Mouse (Mus musculus): Measurements from ENCODE around the gene Fam92b. TPM values are rescaled to one million over a fixed set of nuclear protein-coding genes. Genes with fewer than 3 reads are reported as not detected.
A peak's percentile ranks its signal among the peaks of the same experiment; 100 is the strongest.

Fam92b gene
- total RNA-seq, 2 experiments from 2014 or later: not detected

DNA sequence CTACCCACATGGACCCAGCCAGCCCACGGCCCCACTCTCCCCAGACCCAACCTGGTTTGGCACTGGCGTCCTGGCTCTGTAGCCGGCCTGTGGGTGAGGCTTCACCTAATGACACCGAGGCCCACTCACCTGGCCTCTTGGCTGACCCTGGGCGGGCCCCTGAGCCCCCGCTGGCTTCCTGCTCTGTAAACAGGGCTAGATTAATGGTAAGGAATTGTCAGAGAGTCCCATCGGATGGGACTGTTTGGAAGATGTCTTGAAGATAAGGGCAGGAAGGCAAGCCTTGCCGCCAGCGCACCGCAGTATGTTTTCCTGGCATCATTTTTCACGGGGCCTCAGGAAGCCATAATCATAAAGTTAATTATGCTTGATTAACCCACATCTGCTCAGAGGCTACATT lies 30.8 kb upstream of the Fam92b start:
- Histone ChIP-seq H3K4me3 (no peak overlapping the region), H3K27ac (no peak overlapping the region)
- intact Hi-C loops (cut with DNase I): no loop called here
- DNase-seq: no peak
- TF ChIP-seq CTCF (IDR thresholded peaks at IDR 0.05): no peak

DNA sequence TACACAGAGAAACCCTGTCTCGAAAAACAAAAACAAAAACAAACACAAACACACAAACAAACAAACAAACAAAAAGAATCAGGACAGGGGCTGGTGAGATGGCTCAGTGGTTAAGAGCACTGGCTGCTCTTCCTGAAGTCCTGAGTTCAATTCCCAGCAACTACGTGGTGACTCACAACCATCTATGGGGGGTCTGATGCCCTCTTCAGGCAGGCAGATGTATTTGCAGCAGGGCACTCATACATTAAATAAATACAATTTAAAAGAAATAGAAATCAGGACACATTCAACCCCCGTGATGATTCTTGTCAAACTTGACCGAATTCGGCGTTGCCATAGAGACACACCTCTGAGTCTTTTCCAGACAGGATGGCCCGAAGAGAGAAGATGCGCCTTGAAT lies 30.1 kb upstream of the Fam92b start:
- intact Hi-C loops (cut with DNase I): no loop called here
- peak; percentile 51 for TF ChIP-seq CTCF (IDR thresholded peaks at IDR 0.05)
- no peak overlapping the region for H3K27ac ChIP-seq
- H3K4me3 ChIP-seq: no peak overlapping the region
- no peak for DNase-seq

DNA sequence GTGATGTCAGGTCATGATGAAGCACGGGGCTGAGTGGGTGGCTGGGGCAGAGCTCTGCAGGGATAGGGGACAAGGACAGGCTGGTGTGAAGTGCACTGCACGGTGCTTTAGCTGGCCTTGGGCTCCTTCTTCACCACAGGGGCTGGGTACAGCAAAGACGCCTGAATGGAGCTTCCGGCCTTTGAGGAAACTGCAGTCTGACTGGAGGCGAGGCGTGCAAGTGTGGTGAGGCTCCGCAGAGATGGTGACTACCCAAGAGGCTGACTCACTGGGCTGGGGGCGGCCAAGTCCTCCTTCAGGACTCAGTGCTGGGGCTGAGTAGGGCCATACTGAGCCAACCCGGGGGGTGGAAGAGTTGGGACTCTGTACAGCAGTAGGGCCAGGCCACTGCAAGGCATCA lies 28.6 kb upstream of the Fam92b start:
- TF ChIP-seq CTCF (IDR thresholded peaks at IDR 0.05): no peak
- Histone ChIP-seq H3K27ac (peak overlapping the region; percentile 46; the same call in 1 of the 2 replicates), H3K4me3 (no peak overlapping the region)
- DNase-seq: no peak
- intact Hi-C loops (cut with DNase I): no loop called here

DNA sequence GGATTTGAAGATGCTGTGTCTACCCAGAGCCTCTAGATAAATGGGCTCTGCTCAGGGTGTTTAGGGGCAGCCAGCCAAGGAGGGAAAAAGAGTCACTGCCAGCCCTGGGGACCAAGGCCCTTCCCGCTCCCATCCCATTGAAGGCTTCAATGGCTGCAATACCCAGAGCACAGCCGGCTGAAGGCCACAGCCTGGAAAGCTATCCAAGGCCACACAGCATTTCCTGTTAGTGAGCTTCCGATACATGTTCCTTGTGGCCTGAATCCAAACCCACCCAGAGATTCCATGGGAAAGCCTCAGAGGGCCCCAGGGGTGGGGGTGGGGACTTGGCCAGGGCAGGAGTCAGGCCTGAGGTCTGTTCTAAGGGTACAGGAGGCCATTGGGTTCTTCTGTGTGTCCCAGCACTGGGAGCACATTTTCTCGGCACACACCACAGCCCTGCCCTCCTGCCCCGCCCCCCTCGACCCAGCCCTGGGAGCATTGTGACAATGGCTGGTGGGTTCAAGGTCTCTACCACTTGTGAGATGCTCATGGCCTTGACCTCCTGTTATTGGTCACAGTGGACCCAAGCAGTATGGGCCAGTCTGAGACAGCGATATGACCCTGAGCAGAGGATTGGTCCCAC lies 27.6 kb upstream of the Fam92b start:
- peak overlapping the region; percentile 46 for H3K27ac ChIP-seq
- H3K4me3 ChIP-seq: no peak overlapping the region
- DNase-seq: peak; percentile 58
- TF ChIP-seq CTCF (IDR thresholded peaks at IDR 0.05): no peak
- intact Hi-C loops (cut with DNase I): no loop called here

DNA sequence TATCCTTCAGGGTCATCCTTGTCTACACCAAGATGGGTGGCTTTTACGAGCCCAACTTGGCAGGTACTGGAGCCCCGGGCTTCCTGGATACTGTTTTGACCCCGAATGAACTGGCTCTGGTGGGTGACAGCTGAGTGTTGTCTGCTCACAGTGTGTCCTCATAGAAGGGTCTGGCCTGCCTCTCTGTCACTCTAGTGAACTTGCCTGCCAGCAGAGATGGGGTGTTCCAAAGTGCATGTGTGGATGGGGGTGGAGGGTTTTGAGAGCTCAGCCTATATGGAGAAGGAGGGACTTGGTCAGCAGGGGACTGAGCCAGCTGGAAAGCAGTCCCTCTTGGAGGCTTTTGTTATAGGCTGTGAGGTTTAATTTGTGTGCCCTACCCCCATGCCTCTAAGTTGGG lies 25.3 kb upstream of the Fam92b start:
- H3K4me3 ChIP-seq: no peak overlapping the region
- DNase-seq: peak; percentile 28
- intact Hi-C loops (cut with DNase I): no loop called here
- H3K27ac ChIP-seq: 0 out of 2 replicates have a peak overlapping the region, but pooled peaks have one; percentile 28
- TF ChIP-seq CTCF (IDR thresholded peaks at IDR 0.05): no peak

DNA sequence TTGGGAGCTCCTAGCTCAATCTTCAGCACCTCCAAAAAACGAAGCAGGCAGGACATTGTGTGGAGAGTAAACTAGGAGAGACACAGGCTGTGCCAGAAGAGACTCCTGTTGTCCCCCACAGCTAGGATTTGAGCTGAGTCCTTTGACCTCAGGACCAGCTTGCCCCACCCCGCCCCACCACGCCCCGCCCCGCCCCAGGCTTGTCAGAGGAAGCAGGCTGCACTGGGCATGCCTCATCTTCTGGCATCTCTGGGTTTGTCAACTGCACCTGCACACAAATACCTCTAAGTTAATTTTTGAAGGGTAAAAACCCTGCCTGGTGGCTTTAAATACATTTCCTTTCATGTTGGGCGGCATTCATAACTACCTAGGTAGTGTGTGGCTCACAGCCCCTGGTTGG lies 24.1 kb upstream of the Fam92b start:
- intact Hi-C loops (cut with DNase I): no loop called here
- no peak for TF ChIP-seq CTCF (IDR thresholded peaks at IDR 0.05)
- no peak for DNase-seq
- Histone ChIP-seq H3K27ac (no peak overlapping the region), H3K4me3 (no peak overlapping the region)

DNA sequence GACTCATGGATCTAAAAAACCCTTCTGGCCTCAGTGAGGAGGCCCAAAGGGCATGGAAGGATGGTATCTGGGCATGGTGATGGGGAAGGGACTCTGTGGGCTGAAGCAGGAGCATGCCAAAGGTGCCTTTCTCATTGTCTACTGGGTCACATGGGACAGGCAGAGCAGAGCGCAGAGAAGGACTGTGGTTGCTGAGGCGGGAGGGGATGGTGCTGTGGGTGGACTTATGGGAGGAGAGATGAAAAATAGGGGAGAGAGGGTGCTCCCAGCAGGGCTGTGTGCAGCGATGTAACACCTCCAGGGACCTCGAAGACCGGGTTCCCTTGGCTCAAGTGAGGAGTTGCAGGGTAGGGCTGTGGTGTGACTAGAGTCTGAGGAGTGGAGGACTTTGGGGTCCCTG lies 14.9 kb upstream of the Fam92b start:
- no peak for DNase-seq
- H3K27ac ChIP-seq: peak overlapping the region; percentile 95
- no peak for TF ChIP-seq CTCF (IDR thresholded peaks at IDR 0.05)
- intact Hi-C loops (cut with DNase I): no loop called here
- H3K4me3 ChIP-seq: no peak overlapping the region

DNA sequence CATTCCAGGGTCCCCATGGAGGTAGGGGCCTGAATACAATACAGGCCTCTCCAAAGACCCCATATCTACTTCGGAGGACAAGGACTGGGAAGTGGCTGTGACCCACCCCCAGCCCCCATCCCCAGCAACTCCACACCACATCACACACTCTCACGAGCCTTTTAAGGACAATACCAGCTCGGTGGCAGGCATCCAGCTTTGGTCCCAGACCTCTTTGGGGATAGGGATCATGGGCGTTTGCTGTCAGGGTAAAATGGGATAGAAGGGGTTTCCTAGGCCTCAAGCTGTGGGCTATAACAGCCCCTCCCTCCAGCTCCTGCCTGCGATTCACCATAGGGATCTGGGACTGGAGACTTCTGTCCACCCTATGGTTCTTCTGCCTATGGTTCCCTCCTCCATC lies 14.4 kb upstream of the Fam92b start:
- Histone ChIP-seq H3K27ac (peak overlapping the region; percentile 95), H3K4me3 (no peak overlapping the region)
- DNase-seq: no peak
- intact Hi-C loops (cut with DNase I): no loop called here
- no peak for TF ChIP-seq CTCF (IDR thresholded peaks at IDR 0.05)

DNA sequence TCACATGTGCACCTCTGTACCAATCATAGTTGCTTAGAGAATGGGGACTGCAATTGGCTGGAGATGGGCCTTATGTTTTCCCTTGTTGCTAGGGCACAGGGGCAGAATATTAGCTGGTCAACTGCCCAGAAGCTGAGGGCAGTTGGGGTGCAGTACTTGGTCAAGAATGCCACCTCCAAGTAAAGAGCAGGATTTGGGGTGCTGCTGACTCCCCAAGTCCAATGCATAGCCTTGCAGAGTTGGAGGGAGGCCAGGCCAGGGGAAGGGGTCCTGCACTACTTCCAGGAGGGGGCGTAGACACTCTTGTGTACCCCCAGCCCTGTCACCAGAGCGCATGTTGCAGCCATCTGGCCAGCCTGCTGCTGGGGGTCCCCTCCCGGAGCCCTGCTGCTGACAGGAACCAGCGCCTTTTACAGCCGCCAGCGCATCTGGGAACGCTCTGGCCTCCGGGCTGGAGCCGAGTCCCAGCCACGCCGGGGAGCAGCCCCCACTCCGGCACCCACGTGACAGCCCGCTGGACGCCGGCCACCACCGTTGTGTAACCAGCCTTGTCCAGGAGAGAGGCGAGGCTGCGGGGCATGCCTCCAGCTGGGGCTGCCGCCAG lies 13.6 kb upstream of the Fam92b start:
- intact Hi-C loops (cut with DNase I): no loop called here
- peak overlapping the region; percentile 95 for H3K27ac ChIP-seq
- peak; percentile 100 for DNase-seq
- TF ChIP-seq CTCF (IDR thresholded peaks at IDR 0.05): no peak
- H3K4me3 ChIP-seq: peak overlapping the region; percentile 66

DNA sequence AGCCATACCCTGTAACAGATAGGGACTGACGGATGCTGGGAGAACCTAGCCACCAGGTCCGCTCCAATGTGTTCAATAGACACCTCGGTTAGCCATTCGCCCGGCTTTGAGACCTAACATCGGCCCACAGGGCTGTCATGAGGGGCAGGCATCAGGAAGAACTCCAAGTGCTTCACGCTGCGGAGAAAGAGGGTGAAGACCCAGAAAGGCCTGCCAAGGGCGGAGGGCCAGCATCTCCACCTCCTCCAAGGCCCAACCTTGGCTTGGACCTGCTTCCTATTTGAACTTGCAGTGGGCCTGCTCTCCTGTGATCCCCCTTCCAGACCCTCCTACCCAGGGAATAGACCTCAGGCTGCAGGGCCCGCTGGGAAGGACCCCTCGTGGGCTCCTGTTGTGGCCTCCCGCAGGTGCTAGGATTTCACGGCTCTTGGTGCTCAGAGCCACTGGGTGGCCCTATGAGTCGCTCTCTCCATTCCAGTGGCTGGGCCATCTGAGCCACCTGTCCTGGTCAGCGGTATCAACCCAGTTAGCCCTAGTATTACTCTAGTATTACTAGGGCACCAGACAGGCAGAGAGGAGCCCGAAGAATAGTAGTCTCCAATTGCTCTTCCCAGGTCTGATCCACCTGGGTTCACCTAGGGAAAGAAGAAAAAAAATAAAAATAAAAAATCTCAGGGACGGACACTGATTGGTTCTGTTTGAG lies 13.0 kb upstream of the Fam92b start:
- intact Hi-C loops (cut with DNase I): no loop called here
- TF ChIP-seq CTCF (IDR thresholded peaks at IDR 0.05): peak; percentile 9; the same call in 1 of the 2 replicates
- Histone ChIP-seq H3K4me3 (peak overlapping the region; percentile 66), H3K27ac (peak overlapping the region; percentile 95)
- peak; percentile 58 for DNase-seq

DNA sequence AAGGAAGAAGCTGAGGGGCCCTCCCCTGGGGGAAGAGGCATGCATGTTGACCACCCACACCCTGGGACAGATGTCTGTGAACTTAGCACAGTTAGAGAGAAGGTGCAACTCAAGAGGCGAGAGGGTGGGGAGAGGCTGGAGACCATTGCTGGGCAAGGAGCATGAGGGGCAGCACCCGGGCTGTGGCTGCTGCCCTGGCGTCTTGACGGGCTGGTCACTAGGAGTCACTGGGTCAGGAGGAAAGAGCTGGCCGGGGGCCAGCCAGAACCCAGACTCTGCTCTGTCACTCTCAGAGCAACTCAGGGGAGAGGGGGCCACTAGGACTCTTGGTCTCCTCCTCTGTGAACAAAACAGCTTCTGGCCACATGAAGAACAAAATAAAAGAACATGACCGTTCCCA lies 12.2 kb upstream of the Fam92b start:
- intact Hi-C loops (cut with DNase I): loop anchor here (5.0 kb wide), 1 partner anchor 38 kb away; the partner anchor contains the start of gene Gse1
- Histone ChIP-seq H3K4me3 (no peak overlapping the region), H3K27ac (peak overlapping the region; percentile 95)
- TF ChIP-seq CTCF (IDR thresholded peaks at IDR 0.05): no peak
- DNase-seq: no peak

DNA sequence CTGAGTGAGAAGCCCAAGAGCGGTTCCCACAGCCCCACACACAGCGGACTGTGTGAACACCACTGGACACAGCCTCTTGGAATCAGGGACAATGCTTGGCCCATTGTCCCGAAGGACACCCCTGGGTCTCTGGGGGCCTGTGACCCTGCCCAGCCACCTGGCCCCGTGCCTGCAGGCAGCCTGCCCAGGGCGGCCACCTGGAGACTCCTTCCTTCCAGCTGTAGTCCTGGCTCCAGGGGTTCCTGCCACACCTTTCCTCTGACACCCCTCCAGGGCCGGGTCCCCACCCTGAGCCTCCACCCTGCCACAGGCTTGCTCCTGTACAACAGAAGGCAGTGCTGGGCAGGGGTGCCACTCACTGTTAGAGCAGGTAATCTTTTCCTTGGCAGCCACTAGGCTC lies 11.2 kb upstream of the Fam92b start:
- intact Hi-C loops (cut with DNase I): loop anchor here (5.0 kb wide), 1 partner anchor 39 kb away; the partner anchor contains the start of gene Gse1
- Histone ChIP-seq H3K4me3 (no peak overlapping the region), H3K27ac (peak overlapping the region; percentile 79)
- peak; percentile 83 for DNase-seq
- no peak for TF ChIP-seq CTCF (IDR thresholded peaks at IDR 0.05)

DNA sequence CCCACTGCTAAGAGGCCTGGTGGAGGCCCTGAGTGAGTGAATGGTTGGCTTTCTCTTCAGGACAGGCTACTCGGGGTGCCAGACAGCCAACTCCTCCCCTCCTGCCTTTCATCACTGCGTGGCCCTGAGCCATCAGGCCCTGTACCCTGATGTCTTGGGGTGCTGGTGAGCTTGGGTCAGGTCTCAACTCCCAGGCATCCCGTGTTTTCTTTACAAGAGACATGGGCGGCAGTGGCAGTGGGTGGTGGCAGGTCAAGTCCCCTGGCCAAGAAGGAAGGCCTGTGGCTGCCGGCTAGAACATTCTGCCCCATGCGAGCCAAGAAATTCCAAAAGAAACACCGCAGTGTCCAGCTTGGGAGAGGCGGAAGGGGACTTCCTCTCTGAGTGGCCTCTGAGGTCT lies 9.2 kb upstream of the Fam92b start:
- no peak for TF ChIP-seq CTCF (IDR thresholded peaks at IDR 0.05)
- Histone ChIP-seq H3K27ac (peak overlapping the region; percentile 79), H3K4me3 (no peak overlapping the region; the same call in 1 of the 2 replicates)
- DNase-seq: peak; percentile 78
- intact Hi-C loops (cut with DNase I): loop anchor here (5.0 kb wide), 1 partner anchor 41 kb away; the partner anchor contains the start of gene Gse1
